Mouse (Mus musculus) myocyte (in vitro differentiated cells): Measurements from ENCODE around the gene Fam168a.

ENCODE experiments used
- CEBPB ChIP-seq: IDR thresholded peaks from 2 replicates; pipeline ENCODE4 v1.6.1; 2011; ENCODE audit warnings: mild to moderate bottlenecking, moderate library complexity; ENCODE audit not compliant: poor library complexity, insufficient read depth, severe bottlenecking
- POLR2A ChIP-seq: IDR thresholded peaks from one replicate; pipeline ENCODE4 v1.6.1; 2011; ENCODE audit warnings: low read depth, mild to moderate bottlenecking, control low read depth, moderate library complexity; ENCODE audit not compliant: insufficient read length
- POLR2AphosphoS2 ChIP-seq: IDR thresholded peaks from one replicate; pipeline ENCODE4 v1.6.1; 2011; ENCODE audit warnings: low read depth, control low read depth; ENCODE audit not compliant: insufficient read length
- TCF12 ChIP-seq: IDR thresholded peaks from one replicate; pipeline ENCODE4 v1.6.1; 2011; ENCODE audit warnings: mild to moderate bottlenecking, control low read depth; ENCODE audit not compliant: poor library complexity, insufficient read depth, severe bottlenecking

- no peak for TF ChIP-seq POLR2AphosphoS2
- TF ChIP-seq TCF12 = no peak
- TF ChIP-seq POLR2A = no peak
- TF ChIP-seq CEBPB = no peak
These were observed 49.7 kb upstream of the Fam168a start for GRCm38 (mm10) chr7:100656739-100657138.
